Mouse (Mus musculus) urinary bladder, postnatal 14 days (tissue): ENCODE results near the gene Serinc1.

ENCODE experiments used
- DNase-seq: peaks from one replicate; pipeline ENCODE4 v3.0.0; 2021; ENCODE audit warnings: low spot score

Gene Serinc1

DNA sequence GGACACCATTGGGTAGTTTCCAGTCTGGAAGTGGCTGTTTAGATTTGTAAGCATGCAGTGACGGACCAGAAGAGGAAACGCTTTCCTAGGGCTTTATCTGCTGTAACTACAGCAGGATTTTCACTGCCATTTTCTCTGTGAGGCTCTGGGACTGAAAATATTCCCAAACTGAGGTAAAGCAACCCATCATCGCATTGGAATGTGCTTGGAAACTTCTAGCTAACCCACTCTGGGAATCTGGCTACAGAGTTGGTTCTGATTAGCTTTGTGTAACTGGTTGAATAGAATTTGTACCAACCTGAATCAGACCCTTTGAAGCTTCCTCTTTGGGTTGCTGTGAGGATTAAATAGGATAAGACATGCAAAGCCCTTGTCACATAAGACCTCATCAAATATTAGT, 47.6 kb downstream of the Serinc1 start:
- DNase-seq, result no peak

- no peak for DNase-seq
Measured at GRCm38 (mm10) chr10:57481717-57482116, 50.6 kb downstream of the Serinc1 start.

- DNase-seq, result no peak
Measured at GRCm38 (mm10) chr10:57477121-57477843, 55.0 kb downstream of the Serinc1 start.
